Mouse (Mus musculus): ENCODE measurements around the gene Dgkg.

DNA sequence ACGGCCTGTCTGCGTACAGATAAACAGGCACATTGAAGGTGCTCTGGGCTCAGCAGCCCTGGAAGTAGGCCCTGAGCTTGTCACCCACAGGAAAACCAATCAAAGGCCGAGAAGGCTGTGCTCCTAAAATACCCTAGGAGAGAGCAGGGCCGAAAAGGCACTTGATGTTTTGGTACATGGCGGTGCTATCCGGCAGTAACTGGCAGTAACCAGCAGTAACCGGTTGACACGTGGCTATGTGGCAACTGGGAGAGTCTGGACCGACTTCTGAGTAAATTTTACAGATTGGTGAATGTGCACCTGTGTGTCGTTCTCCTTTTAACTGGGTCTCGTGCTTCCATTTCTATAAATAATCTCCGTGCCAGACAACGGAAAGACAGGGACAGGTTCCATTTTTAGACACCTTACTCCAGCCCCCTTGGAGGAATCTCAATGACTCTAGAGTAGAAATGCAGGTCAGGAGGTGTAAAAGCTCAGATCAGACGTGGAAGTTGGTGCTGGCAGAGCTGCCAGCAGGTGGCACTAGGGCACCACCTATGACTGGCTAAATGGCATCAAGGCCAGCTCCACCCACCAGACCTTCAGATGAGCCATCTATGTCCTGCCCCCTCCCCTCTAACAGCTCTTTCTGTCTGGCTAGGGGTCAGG, 92.6 kb downstream of the Dgkg start:
- TF ChIP-seq CTCF (IDR thresholded peaks at IDR 0.05; ENCODE audit: low read depth, low read length): peak; percentile 90
- TF ChIP-seq POLR2A (IDR thresholded peaks at IDR 0.05; ENCODE audit: insufficient read depth, low read length): no peak
- no peak for TF ChIP-seq EP300 (IDR thresholded peaks at IDR 0.05; ENCODE audit: insufficient read depth, low read depth, low read length)
